Mouse (Mus musculus) layer of hippocampus, adult 2 months (tissue): Measurements from ENCODE around the gene Mfsd4b4. TPM values are rescaled to one million over a fixed set of nuclear protein-coding genes. Genes with fewer than 3 reads are reported as not detected.
"Not testable (repeated sequence)": the region's sequence is repeated elsewhere in the genome, so short reads cannot be mapped to it uniquely, and the experiment has no call there.

Experiments used
- DNase-seq, 2 experiments: peaks; one replicate each; pipeline ENCODE4 v3.0.0; 2022; ENCODE audit warnings: low spot score in 2 of 2
- H3K27ac ChIP-seq: fragments of 200-600 bp; 2 replicates; pipeline ENCODE4 v1.8.1; 2022
- H3K4me3 ChIP-seq: fragments of 200-600 bp; 2 replicates; pipeline ENCODE4 v1.8.1; 2022; ENCODE audit warnings: mild to moderate bottlenecking
- CTCF ChIP-seq: fragments of 200-600 bp; conservative IDR thresholded peaks from 2 replicates; pipeline ENCODE4 v1.8.1; 2022; ENCODE audit warnings: antibody characterized with exemption, mild to moderate bottlenecking, moderate library complexity
- long read RNA-seq, 2 experiments: library from polyadenylated mRNA; stranded (forward); transcript quantifications; one replicate each; pipeline ENCODE4 v2.0.0; 2021; ENCODE audit warnings: borderline mapping rate in 2 of 2
- total RNA-seq, 2 experiments: library from RNA; stranded (reverse); gene quantifications; 2 replicates each; pipeline ENCODE4 v1.2.3; 2021

Mfsd4b4 gene
- 1 to 10 TPM; 7.8 to 7.9 TPM for total RNA-seq
- long read RNA-seq, experiment 1, transcript Mfsd4b4-202 (4 exons, 3,523 nt): major isoform, 7 of 10 reads
- long read RNA-seq, experiment 1, partial matches to known transcripts: 3 of 10 reads
- long read RNA-seq, experiment 1, other reads (novel, unspliced or antisense): 0 of 10 reads
- long read RNA-seq, experiment 2, transcript Mfsd4b4-202 (4 exons, 3,523 nt): major isoform, 17 of 20 reads
- long read RNA-seq, experiment 2, partial matches to known transcripts: 1 of 20 reads
- long read RNA-seq, experiment 2, other reads (novel, unspliced or antisense): 1 of 20 reads

DNA sequence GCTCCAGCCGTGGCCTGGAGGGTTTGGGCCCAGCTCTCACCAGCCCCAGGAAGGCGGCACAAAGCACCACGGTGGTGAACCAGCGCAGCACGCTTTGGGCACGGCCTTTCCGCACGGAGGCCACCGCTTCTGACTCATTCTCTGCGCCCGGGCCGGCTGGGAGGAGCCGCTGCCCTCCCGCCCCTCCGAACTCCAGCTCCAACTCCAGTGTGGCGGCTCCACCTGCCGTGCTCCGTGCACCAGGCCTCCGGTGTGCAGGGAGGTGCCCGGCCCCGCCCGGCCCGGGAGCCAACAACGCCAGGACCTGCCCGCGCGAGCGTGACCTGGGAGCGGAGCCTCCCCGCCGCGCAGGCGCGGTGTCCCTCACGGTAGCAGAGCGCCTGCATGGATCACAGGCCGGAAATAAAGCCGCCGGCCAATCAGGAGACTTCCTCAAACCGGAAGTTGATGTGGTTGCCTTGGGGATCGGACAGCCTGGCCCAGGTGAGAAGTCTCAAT lies at the start of gene Mfsd4b4:
Gene Mfsd4b4 (minus strand): TSS at position 365 of the 498 bp plus-strand sequence.
- Histone ChIP-seq H3K4me3 (peak within 1 kb of the TSS; percentile 61), H3K27ac (peak within 1 kb of the TSS; percentile 95)
- TF ChIP-seq CTCF: no peak
- DNase-seq: peak; percentile 82 to 86

DNA sequence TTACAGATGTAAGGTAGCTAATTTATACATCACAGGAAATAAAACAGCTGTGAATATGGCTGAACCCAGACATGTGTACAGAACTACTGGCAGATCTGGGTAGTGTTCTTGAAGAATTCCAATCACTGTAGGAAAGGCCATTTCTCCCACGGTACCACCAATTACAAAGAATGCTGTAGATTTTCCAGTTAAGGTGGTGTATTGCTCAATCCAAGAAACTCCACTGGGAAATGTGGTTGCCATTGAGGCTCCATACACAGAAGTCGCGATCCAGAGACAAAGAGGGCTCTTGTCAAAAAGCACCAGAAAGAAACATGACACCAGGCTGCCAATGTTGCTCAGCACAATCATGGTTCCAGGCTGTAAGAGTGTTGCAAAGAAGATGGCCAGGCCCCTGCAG lies 48.2 kb upstream of the Mfsd4b4 start:
- not testable (repeated sequence) for DNase-seq, H3K4me3 ChIP-seq, H3K27ac ChIP-seq

DNA sequence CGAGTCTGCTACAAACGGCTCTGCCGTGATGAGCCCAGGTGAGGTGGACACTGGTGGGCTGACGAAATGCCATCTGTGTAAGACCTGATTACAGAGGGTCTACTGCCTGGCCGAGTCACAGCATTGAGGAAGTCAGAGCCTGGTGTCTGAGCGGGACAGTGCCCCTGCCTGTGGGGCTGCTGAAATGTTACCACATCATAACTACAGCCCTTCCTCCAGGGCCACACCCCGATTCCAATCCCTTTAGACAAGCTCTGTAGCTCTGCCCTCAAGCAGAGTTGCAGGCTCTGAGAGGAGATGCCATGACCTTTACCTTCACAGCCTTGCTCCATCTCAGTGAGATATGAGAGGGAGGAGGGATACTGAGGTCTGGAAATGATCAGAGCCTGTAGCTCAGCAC lies 37.5 kb upstream of the Mfsd4b4 start:
- no peak overlapping the region for H3K4me3 ChIP-seq
- TF ChIP-seq CTCF: no peak
- DNase-seq: no peak
- no peak overlapping the region for H3K27ac ChIP-seq

GRCm38 (mm10) chr10:39926616-39927139 lies 27.6 kb upstream of the Mfsd4b4 start, which contains the start of gene Mfsd4b2:
Gene Mfsd4b2, minus strand, starts transcription at chr10:39926923.
- Histone ChIP-seq H3K4me3 (peak within 1 kb of the TSS; percentile 36), H3K27ac (no peak within 1 kb of the TSS)
- DNase-seq: no peak
- 0 out of 2 replicates have a peak, but pooled peaks have one; percentile 6 for TF ChIP-seq CTCF

- not testable (repeated sequence) for DNase-seq, H3K27ac ChIP-seq, H3K4me3 ChIP-seq
Measured at GRCm38 (mm10) chr10:39924556-39924955, 25.5 kb upstream of the Mfsd4b4 start.

DNA sequence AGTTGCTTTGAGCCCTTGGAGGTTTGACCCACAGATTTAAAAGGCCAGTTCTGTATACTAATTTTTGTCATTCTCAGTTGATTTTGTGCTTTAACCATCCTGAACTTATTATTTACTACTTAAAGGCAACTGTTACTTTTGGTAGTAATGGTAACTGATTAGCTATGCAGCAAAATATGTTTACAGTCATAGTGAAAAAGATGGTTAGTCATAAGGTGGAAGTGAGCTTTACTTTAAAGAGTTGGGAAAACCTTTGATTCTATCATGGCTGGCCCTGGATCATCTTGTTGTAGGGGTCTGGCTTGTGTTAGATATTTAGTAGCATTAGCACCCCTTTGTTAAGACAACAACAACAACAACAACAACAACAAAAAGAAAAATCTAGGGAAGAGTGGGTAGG lies 13.6 kb upstream of the Mfsd4b4 start:
- no peak for TF ChIP-seq CTCF

GRCm38 (mm10) chr10:39908768-39909441 lies 9.9 kb upstream of the Mfsd4b4 start:
- no peak for TF ChIP-seq CTCF
- no peak for DNase-seq
- no peak overlapping the region for H3K4me3 ChIP-seq
- no peak overlapping the region for H3K27ac ChIP-seq

More for the DNA sequence above, 13.6 kb upstream of the Mfsd4b4 start:
- no peak for DNase-seq
- no peak overlapping the region for H3K4me3 ChIP-seq
- no peak overlapping the region for H3K27ac ChIP-seq

DNA sequence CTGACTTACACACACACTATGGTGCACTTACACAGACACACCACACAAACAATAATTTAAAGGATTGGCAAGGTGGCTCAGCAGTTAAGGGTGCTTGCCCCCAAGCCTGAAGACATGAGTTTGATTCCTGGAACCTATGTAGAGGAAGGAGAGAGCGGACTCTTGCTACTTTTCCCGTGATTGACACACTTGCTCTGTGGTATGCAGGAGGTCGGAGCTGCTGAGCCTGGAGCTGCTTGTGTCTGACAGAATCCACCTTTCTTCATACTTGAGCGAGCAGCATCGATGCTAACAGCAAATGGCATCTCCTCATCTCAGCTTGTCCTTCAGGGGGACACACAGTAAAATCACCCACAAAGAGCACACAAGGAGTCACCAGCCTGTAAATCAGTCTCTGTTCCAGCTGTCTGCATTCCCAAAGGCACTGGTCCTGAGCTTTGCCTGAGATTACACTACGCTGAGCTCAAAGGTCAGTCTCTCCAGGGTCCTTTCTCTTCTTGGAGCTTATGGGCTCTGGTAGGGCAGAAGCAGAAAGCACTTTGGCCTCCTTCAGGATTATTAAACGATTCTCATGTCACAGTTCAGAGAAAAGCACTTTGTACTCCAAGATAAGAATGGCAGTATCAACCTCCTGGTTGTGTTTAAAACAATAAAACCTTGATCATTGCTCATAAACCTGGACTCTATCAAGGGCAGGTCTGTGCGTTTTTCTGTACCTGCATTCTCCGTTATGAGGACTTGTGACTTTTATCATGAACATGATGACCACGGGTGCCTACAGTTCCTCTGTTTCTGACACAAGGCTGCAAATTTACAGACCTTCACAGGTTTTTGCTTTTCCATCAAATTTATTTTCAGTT lies 8.0 kb upstream of the Mfsd4b4 start:
- no peak for TF ChIP-seq CTCF
- Histone ChIP-seq H3K4me3 (no peak overlapping the region), H3K27ac (no peak overlapping the region)
- no peak for DNase-seq

DNA sequence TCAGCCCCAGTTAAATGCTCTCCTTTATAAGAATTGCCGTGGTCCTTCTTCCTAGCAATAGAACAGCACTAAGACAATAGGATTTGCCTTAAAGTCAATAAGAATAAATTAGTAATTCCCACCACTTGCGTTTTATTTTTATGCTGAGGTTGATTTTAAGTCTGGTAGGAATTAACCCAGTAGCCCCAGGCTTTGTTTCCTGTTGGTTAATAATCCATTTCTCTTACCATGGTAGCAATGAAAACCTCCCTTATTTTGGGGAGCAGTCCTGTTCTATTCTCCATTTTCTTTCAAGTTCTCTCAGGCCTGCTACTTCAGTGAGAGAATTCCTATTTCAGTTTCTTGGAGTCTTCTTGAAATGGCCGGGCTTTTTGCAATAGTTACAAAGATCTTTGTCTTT lies 5.2 kb upstream of the Mfsd4b4 start:
- H3K27ac ChIP-seq: no peak overlapping the region
- no peak overlapping the region for H3K4me3 ChIP-seq
- TF ChIP-seq CTCF: no peak
- DNase-seq: no peak

DNA sequence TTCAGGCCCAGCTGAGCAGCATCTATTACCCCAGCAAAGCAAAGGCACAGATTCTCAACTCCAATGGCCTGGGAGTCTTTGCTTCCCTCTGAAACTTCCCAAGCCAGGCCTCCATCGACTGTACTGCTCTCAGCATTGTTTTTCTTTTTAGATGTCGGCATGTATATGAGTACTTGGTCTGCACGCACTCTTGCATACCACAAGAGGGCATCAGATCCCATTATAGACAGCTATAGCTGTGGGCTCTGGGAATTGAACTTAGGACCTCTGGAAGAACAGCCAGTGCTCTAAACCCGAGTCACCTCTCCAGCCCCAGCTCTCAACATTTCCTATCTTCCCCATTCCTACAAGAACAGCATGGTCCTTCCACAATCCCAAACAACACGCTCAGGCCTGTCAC lies 2.5 kb downstream of the Mfsd4b4 start:
- peak; percentile 55 for TF ChIP-seq CTCF
- Histone ChIP-seq H3K27ac (no peak overlapping the region), H3K4me3 (no peak overlapping the region)
- no peak for DNase-seq

- TF ChIP-seq CTCF: no peak
- H3K4me3 ChIP-seq: no peak overlapping the region
- no peak for DNase-seq
- no peak overlapping the region for H3K27ac ChIP-seq
Measured at GRCm38 (mm10) chr10:39893702-39894697, 5.0 kb downstream of the Mfsd4b4 start.

GRCm38 (mm10) chr10:39888621-39889020 lies 10.4 kb downstream of the Mfsd4b4 start:
- no peak for TF ChIP-seq CTCF
- no peak overlapping the region for H3K4me3 ChIP-seq
- no peak for DNase-seq
- no peak overlapping the region for H3K27ac ChIP-seq
